Mouse (Mus musculus) adrenal gland, adult 10 weeks (tissue): ENCODE measurements around the gene Tmem144. TPM values are rescaled to one million over a fixed set of nuclear protein-coding genes. Genes with fewer than 3 reads are reported as not detected.

Experiments
- polyA plus RNA-seq: library from polyadenylated mRNA; stranded (reverse); fragments of 350-450 nt; fragmentation: Illumina TruSeq; extraction: RNeasy Lipid Tissue Mini Kit (QIAGEN cat#74804); gene quantifications from one replicate; pipeline ENCODE4 v1.2.3, GENCODE M21; 2014; ENCODE audit warnings: low read depth, low replicate concordance

Tmem144 gene
- 56.9 TPM for polyA plus RNA-seq

DNA sequence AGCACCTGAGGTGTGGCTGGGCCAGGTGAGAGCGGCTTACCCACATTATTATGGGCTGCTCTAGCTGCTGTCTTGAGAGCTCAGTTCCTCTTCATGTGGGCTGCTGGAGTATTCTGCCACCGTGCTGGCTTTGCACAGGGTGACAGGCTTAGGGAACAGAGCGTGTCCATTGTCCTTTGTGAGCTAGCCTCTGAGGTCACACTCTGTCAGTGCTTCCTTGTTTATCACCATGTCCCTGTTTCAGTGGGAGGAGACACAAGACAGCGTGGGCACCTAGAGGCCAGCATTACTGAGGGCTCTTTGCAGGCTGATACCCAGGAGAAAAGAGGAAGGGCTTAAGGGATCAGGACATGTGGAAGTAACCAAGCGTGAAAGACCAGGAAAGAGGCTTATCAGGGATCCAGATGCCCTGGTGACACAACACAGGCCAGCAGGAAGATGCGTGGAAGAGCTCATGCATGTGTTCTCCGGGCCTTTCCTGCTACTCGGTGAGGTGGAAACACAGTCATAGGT lies at the start of gene Tmem144:
TSS of gene Tmem144 (minus strand) at position 120 of the 513 bp plus-strand sequence.

DNA sequence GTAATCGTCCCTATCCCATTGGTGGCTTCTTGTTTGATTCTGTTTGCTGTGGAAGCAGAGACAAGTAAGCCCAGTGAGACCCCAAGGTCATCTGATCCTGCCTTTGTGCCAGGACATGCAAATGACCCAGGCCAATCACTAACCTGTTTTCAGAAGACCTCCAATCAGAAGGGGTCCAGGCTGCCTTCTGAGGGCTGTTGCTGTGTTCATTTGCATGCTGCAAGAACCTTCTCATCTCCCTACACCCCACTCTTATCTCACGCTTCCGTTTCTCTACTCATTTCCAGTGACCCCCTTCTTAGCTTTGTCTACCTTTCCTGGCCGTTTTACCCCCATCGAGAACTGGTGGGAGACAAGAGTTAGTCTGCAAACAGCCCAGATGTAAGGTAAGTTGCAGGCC lies 31.7 kb upstream of the Tmem144 start, which contains the start of gene Fam198b:
TSS of gene Fam198b (plus strand) at position 229 of the 400 bp plus-strand sequence.

Other genes with a start within 250 kb of the Tmem144 start
- 5.8 TPM for gene 4930579G24Rik, start 223.7 kb downstream of the Tmem144 start, polyA plus RNA-seq
- gene Etfdh, start 223.3 kb downstream of the Tmem144 start, polyA plus RNA-seq: 406 TPM
- gene Rxfp1, start 114.9 kb downstream of the Tmem144 start, polyA plus RNA-seq: not detected
- gene Fam198b, start 31.8 kb upstream of the Tmem144 start, polyA plus RNA-seq: 25.7 TPM